Mouse (Mus musculus) R1 (cell line): ENCODE results near the gene Wdr20.
A peak's percentile ranks its signal among the peaks of the same experiment; 100 is the strongest.
"Not testable (repeated sequence)": the region's sequence is repeated elsewhere in the genome, so short reads cannot be mapped to it uniquely, and the experiment has no call there.

Experiments
- DNase-seq: peaks from one replicate; pipeline ENCODE4 v3.0.0-alpha.2; 2018; ENCODE audit warnings: low read depth, low spot score

Gene Wdr20

DNA sequence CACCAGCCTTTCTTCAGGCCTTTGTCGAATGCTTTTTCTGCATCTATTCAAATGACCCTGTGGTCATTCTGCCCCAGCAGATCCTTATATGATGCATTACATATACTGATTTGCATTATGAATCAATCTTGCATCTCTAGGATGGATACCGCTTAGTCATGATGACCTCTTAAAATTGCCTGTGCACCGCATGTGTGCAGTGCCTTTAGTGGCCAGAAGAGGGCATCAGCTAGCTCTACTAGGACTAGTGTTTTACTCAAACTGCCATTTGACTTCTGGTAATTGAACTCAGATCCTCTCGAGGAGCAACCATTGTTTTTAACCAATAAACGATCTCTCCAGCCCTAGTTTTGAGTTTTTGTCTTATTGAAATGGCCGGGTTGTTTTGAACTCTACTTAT, 24.0 kb upstream of the Wdr20 start:
- peak; percentile 90 for DNase-seq

DNA sequence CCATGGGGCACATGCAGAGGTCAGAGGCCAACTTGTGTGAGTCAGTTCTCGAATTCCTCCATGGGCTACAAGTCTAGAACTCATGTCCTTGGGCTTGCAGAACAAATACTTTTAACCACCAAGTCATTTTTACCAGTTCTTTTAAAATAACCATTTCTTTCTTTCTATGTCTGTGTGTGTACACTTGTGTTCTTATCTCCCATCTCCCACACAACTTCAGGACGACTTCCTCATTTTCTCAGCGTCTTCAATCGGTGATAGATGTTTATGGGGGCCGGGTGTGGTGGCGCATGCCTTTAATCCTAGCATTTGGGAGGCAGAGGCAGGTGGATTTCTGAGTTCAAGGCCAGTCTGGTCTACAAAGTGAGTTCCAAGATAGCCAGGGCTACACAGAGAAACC, 23.5 kb upstream of the Wdr20 start:
- no peak for DNase-seq

DNA sequence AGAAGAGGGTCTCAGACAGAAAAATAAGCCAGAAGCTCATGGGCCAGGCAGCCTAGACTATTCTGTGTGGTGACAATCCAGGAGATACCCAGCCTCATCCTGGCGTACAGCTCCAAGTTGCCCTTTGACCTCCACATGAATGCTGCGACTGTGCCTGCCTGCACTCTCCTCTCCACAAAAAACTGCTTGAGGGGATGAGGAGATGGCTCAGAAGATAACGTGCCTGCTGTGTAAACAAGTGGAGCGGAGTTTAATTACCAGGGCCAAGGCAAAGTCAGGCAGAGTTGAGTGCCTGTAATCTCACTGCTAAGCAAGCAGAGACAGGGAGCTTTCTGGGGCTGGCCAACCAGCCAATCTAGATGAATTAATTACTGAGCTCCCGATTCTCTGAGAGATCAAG, 21.7 kb upstream of the Wdr20 start:
- no peak for DNase-seq

GRCm38 (mm10) chr12:110725051-110725450, 12.7 kb upstream of the Wdr20 start:
- DNase-seq = no peak

GRCm38 (mm10) chr12:110725489-110725888, 12.3 kb upstream of the Wdr20 start:
- no peak for DNase-seq

DNA sequence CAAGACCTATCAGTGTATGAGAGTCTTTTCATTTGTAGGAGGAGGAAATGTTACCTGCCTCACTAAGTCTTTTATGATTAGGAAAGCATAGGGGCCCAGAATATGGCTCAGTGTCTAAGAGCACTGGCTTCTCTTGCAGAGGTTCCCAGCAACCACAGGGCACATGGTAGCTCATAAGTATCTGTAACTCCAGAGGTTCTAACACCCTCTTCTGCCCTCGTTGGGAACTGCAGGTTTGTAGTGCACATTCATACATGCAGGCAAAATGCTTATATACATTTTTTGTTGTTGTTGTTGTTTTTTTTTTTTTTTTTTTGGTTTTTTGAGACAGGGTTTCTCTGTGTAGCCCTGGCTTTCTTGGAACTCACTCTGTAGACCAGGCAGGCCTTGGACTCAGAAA, 11.3 kb upstream of the Wdr20 start:
- DNase-seq = peak; percentile 75

DNA sequence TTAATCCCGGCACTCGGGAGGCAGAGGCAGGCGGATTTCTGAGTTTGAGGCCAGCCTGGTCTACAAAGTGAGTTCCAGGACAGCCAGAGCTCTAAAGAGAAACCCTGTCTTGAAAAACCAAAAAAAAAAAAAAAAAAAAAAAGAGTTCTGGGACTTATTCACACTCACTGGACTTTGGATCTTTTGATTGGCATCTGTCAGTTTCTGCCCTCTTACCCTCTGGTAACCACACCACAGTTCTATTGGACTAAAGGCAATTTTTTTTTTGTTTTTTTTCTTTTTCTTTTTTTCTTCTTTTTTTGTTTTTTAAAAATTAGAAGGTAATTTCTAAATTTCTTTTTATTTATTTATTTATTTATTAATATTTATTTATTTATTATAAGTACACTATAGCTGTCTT, 4.5 kb upstream of the Wdr20 start:
- not testable (repeated sequence) for DNase-seq

DNA sequence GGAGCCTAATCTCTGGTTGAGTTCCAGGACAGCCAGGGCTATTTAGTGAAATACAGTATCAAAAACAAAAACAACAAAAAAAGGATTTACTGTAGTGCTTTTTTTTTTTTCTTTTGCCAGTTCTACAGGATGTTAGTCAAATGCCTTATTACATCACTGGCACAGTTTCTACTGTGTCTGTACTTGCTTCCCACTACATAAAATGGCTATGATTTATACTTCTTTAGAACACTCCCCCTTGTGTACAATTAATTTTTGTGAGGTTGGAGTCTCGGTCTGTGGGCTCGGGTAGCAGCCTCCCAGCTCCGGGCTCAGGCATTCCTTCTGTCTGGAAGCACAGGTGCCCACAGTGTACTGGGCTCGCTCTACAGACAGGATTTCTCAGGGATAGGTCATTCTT, 1.1 kb upstream of the Wdr20 start:
- no peak for DNase-seq

- DNase-seq = no peak
Observed at GRCm38 (mm10) chr12:110738158-110738921, 596 bp downstream of the Wdr20 start.

- DNase-seq = no peak
Observed at GRCm38 (mm10) chr12:110750770-110751439, 13.2 kb downstream of the Wdr20 start.

DNA sequence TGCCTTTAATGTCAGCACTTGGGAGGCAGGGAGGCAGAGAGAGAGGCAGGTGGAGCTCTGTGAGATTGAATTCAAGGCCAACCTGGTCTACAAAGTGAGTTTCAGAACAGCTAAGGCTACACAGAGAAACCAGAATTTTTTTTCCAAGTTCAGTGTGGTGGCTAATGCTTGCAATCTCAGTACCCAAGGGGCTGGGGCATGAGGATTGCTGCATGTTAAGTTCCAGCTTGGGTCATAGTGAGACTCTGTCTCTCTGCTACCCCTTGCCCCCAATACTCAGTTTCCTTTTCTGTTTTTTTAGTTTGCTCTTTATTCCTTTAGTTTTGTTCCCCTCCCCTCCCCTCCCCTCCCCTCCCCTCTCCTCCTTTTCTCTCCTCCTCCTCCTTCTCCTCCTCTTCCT, 15.0 kb downstream of the Wdr20 start:
- DNase-seq = no peak

DNA sequence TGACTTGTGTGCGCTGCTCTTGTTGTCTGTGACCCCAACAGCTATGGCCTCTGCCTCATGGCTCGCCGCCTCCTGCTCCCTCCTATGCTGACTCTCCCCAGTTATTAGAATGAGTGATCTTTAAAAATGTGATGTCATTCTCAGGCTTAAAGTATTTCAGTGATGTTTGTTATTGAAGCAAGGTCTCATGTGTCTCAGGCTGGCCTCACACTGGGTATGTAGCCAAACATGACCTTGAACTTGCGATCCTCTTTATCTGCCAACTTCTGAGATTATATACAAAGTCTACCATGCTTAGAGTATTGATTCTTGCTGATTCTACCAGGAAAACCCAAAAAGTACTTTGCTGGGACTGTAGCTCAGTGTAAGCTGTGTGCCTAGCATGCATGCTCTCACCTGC, 16.2 kb downstream of the Wdr20 start:
- DNase-seq = peak; percentile 30

DNA sequence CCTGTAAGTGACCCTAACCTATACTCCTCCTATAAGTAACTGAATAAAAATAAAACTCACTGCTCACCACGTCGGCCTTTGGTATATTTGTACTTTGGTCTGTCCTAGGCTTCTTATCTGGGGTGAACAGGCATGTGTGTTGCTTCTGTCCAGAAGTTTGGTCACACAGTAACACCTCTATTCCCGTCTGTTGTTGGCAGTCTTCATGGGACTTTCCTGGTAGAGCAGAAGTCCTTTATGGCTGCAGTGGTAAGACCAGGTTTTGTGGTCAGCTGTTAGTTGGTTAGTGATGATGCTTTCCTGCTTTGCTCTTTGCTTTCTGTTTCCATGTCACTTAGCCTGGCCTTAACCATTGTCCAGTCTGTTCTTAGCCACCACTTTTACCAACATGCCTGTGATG, 19.4 kb downstream of the Wdr20 start:
- no peak for DNase-seq

- DNase-seq = no peak
Observed at GRCm38 (mm10) chr12:110758932-110759331, 21.2 kb downstream of the Wdr20 start.

GRCm38 (mm10) chr12:110762321-110762720, 24.6 kb downstream of the Wdr20 start:
- DNase-seq = no peak

DNA sequence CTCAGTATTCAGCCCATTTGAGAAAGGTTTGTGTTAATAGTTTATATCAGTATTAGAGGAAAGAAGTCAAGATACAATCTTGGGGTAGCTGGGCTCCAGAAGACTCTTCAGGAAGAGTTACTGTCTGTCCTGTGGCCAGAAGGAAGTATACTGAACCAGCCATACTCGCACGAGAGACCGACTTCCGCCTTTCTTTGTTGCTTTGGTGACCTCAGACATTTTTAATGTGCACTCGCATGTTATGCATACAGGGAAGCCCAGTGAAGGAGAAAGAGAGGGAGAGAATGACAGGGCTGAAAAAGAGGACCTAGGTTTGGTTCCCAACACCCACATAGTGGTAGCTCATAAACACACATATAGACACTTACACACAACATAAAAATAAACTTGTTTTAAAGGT, 26.8 kb downstream of the Wdr20 start:
- no peak for DNase-seq

- no peak for DNase-seq
Observed at GRCm38 (mm10) chr12:110768562-110768961, 30.8 kb downstream of the Wdr20 start.

DNA sequence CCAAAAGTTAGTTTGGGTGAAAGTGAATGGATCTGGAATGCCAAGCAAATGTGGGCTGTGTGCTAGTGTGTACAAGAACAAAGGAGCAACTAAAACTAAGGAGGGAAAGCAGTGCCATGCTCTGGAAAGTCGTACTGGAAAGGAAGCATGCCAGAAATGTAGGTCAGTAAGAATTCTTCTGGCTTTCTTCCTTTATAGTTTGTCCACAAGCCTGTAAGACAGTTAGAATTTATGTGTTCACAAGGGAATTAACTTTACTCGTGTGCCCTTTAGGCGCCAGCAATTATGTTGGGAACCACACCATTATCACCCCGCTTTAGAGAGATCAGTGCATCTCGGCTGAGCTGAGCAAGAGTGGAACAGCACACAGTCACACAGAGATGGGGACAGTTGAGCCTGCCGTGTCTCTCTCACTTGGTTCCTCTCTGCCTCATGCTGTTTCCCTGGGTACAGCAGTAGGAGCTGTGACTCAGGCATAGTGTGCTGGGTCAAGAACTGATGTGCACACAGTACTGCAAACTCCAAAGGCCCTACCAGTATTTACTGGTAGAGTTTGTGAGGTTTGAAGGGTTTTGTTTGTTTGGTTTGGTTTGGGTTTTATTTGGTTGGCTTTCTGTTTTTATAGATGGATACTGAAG, 32.0 kb downstream of the Wdr20 start:
- no peak for DNase-seq

- peak; percentile 61 for DNase-seq
Observed at GRCm38 (mm10) chr12:110770479-110771247, 32.9 kb downstream of the Wdr20 start.

DNA sequence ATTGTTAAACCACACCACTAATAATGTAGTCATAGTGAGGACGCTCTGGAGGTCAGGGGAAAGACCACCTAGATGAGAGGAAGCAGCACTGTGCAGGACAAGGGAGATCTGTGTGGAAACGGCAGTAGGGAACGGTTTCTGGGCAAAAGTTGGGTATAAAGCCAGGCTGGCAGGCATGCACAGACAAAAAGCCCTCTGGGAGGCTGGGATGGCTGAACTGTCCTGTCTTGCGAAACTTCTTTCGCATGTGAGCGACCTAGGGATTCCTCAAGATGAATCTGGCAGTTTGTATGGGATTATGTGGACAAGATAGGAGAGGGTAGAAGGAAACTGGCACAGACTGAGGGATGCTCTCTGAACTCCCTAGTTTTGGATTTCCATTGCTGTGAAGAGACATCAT, 34.2 kb downstream of the Wdr20 start:
- no peak for DNase-seq

DNA sequence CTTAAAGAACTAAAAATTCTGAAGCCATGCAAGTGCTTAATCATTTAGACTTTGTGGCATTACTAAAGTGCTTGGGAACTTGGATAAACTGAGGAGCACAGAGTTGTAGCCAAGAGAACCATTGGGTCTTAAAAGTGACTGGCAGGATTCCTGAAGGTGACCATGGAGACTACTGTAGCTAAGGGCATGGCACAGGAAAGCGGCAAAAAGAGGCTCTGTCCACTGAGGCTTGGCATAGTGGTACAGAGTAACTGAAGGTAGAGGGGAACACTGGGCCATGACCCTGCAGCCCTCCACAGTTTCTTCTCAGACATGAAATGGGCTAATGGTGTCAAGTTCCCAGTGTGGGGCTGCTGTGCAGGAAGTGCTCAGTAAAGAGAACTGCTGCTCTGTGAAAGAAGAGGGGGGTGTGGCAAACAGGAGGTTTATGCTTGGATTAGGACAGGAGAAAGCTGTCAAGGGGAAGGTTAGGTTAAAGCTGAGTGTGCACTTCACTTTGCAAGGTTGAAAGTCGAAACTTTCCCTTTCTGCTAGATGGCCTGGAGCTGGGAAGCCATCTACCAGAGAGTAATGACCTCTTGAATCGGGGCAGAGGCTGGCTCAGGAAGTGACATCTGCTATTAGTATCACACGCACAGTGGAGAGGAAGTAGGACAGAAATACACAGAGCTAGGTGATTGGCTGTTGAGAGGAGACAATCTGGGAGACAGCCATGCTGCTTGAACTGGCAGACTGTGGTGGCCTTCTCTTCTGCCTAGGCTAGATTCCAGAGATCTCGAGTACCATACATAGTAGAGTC, 38.1 kb downstream of the Wdr20 start:
- peak; percentile 45 for DNase-seq
